Mouse (Mus musculus) left cerebral cortex, postnatal 36 days (tissue): ENCODE measurements around the gene Fkbp8. TPM values are rescaled to one million over a fixed set of nuclear protein-coding genes. Genes with fewer than 3 reads are reported as not detected.
A peak's percentile ranks its signal among the peaks of the same experiment; 100 is the strongest.

Experiments
- DNase-seq, 2 experiments: peaks; one replicate each; pipeline ENCODE4 v3.0.0; 2021 to 2022; ENCODE audit warnings: low spot score in 2 of 2, mixed read lengths in 1 of 2
- intact Hi-C: fragments of 180-260 bp; cut with DNase I; formaldehyde crosslinking; loops from one replicate; pipeline ENCODE4 v1.15.1; 2025
- total RNA-seq, 2 experiments: library from RNA; stranded (reverse); gene quantifications; 2 replicates each; pipeline ENCODE4 v1.2.3; 2021

Gene Fkbp8
- total RNA-seq, 2 experiments from 2014 or later = 403 to 432 TPM

- intact Hi-C loops = loop anchor here (5.0 kb wide), 1 partner anchor 822 kb away; the partner anchor contains the start of genes Babam1 and Ushbp1
- DNase-seq = no peak
These were observed 47.4 kb downstream of the Fkbp8 start for GRCm38 (mm10) chr8:70574915-70575314.

GRCm38 (mm10) chr8:70577207-70577606 is 49.7 kb downstream of the Fkbp8 start:
- no peak for DNase-seq
- intact Hi-C loops = no loop called here

GRCm38 (mm10) chr8:70583476-70584387 is 56.2 kb downstream of the Fkbp8 start:
- intact Hi-C loops = loop anchor here (5.0 kb wide), 1 partner anchor 36 kb away; no protein-coding TSS in a partner anchor
- DNase-seq = peak; percentile 34 to 49

GRCm38 (mm10) chr8:70584606-70585257 is 57.2 kb downstream of the Fkbp8 start:
- no peak for DNase-seq
- intact Hi-C loops = loop anchor here (5.0 kb wide), 1 partner anchor 37 kb away; no protein-coding TSS in a partner anchor

Other genes with a start within 250 kb of the Fkbp8 start
- gene Homer3, start 244.9 kb upstream of the Fkbp8 start, total RNA-seq = 1 to 10 TPM; 9.1 to 9.6 TPM
- gene Ddx49, start 225.2 kb upstream of the Fkbp8 start, total RNA-seq = 10 to 100 TPM; 47.8 to 49.8 TPM
- 100 to 1,000 TPM; 124 to 139 TPM for gene Cope, start 225.2 kb upstream of the Fkbp8 start, total RNA-seq
- 100 to 1,000 TPM; 101 to 104 TPM for gene Cers1, start 211.9 kb upstream of the Fkbp8 start, total RNA-seq
- gene Gdf1, start 197.9 kb upstream of the Fkbp8 start, total RNA-seq = 10 to 100 TPM; 15.3 to 23.7 TPM
- 10 to 100 TPM; 59.2 to 66.3 TPM for gene Upf1, start 174.4 kb upstream of the Fkbp8 start, total RNA-seq
- under 1 TPM; 0.25 to 0.88 TPM for gene Comp, start 154.2 kb upstream of the Fkbp8 start, total RNA-seq
- 100 to 1,000 TPM; 116 to 140 TPM for gene Crtc1, start 88.1 kb upstream of the Fkbp8 start, total RNA-seq
- 10 to 100 TPM; 43.6 to 44.6 TPM for gene Klhl26, start 50.8 kb upstream of the Fkbp8 start, total RNA-seq
- 100 to 1,000 TPM; 279 to 317 TPM for gene Tmem59l, start 40.4 kb upstream of the Fkbp8 start, total RNA-seq
- gene Crlf1, start 34.6 kb upstream of the Fkbp8 start, total RNA-seq = 1 to 10 TPM; 4.1 to 4.6 TPM
- 100 to 1,000 TPM; 106 to 108 TPM for gene Rex1bd, start 21.0 kb upstream of the Fkbp8 start, total RNA-seq
- 100 to 1,000 TPM; 828 to 997 TPM for gene Uba52, start 16.9 kb upstream of the Fkbp8 start, total RNA-seq
- 10 to 100 TPM; 45.0 to 49.7 TPM for gene Kxd1, start 232 bp downstream of the Fkbp8 start, total RNA-seq
- 10 to 100 TPM; 19.1 to 20.7 TPM for gene Ell, start 11.7 kb downstream of the Fkbp8 start, total RNA-seq
- 10 to 100 TPM; 47.5 to 53.0 TPM for gene Isyna1, start 66.6 kb downstream of the Fkbp8 start, total RNA-seq
- gene Ssbp4, start 81.1 kb downstream of the Fkbp8 start, total RNA-seq = 100 to 1,000 TPM; 257 to 265 TPM
- gene Lrrc25, start 88.4 kb downstream of the Fkbp8 start, total RNA-seq = 1 to 10 TPM in 1 of 2 experiments, under 1 TPM in 1; 0.44 to 1.2 TPM
- not detected for gene Gdf15, start 104.7 kb downstream of the Fkbp8 start, total RNA-seq
- gene Pgpep1, start 132.7 kb downstream of the Fkbp8 start, total RNA-seq = 10 to 100 TPM; 11.6 to 17.2 TPM
- 10 to 100 TPM; 59.1 to 69.8 TPM for gene Lsm4, start 145.5 kb downstream of the Fkbp8 start, total RNA-seq
- 100 to 1,000 TPM; 219 to 272 TPM for gene Jund, start 171.2 kb downstream of the Fkbp8 start, total RNA-seq
- gene Iqcn, start 175.7 kb downstream of the Fkbp8 start, total RNA-seq = under 1 TPM; 0.10 to 0.34 TPM
- not detected for gene Gm3336, start 190.8 kb downstream of the Fkbp8 start, total RNA-seq
- gene Pde4c, start 196.0 kb downstream of the Fkbp8 start, total RNA-seq = 1 to 10 TPM in 1 of 2 experiments, under 1 TPM in 1; 0.89 to 2.0 TPM
- gene Rab3a, start 227.0 kb downstream of the Fkbp8 start, total RNA-seq = 100 to 1,000 TPM; 824 to 964 TPM
- gene Mpv17l2, start 233.2 kb downstream of the Fkbp8 start, total RNA-seq = 10 to 100 TPM; 33.9 to 41.5 TPM
- gene Pik3r2, start 249.0 kb downstream of the Fkbp8 start, total RNA-seq = 100 to 1,000 TPM; 152 to 164 TPM